Mouse (Mus musculus) megakaryocyte-erythroid progenitor cell, adult 5-6 weeks (primary cell): Measurements from ENCODE around the gene Fes. TPM values are rescaled to one million over a fixed set of nuclear protein-coding genes. Genes with fewer than 3 reads are reported as not detected.

ENCODE experiments used
- ATAC-seq: replicated peaks from 2 replicates; pipeline ENCODE4 v1.8.0; 2016; ENCODE audit warnings: mild to moderate bottlenecking, inconsistent platforms; ENCODE audit not compliant: severe bottlenecking, poor library complexity, low FRiP score, low TSS enrichment
- total RNA-seq, 2 experiments: library from RNA; stranded (forward) in 1 of 2; stranded (reverse) in 1 of 2; fragments of 200-1000, 215-1000 nt in 1 of 2; fragments of >200 nt in 1 of 2; fragmentation: Nextera tagmentation in 1 of 2; gene quantifications; 2 replicates each; pipeline ENCODE4 v1.2.3; 2014 to 2017

Fes gene
- total RNA-seq, 2 experiments from 2014 or later = 1.8 to 23.2 TPM

- ATAC-seq = no peak
Observed at GRCm38 (mm10) chr7:80357156-80357555, 30.6 kb downstream of the Fes start.

- no peak for ATAC-seq
Observed at GRCm38 (mm10) chr7:80356351-80356750, 31.4 kb downstream of the Fes start.

GRCm38 (mm10) chr7:80352920-80353319 lies 34.8 kb downstream of the Fes start:
- no peak for ATAC-seq

- peak; percentile 79 for ATAC-seq
Observed at GRCm38 (mm10) chr7:80350808-80351207, 36.9 kb downstream of the Fes start.

GRCm38 (mm10) chr7:80347670-80348586 lies 39.8 kb downstream of the Fes start:
- no peak for ATAC-seq

- no peak for ATAC-seq
Observed at GRCm38 (mm10) chr7:80346830-80347229, 40.9 kb downstream of the Fes start.

GRCm38 (mm10) chr7:80346173-80346572 lies 41.6 kb downstream of the Fes start:
- no peak for ATAC-seq

GRCm38 (mm10) chr7:80343270-80344018 lies 44.3 kb downstream of the Fes start:
- ATAC-seq = no peak

GRCm38 (mm10) chr7:80342858-80343257 lies 44.9 kb downstream of the Fes start, which contains the start of gene Hddc3:
Gene Hddc3 (plus strand): TSS chr7:80343104.
- peak; percentile 67 for ATAC-seq

- no peak for ATAC-seq
Observed at GRCm38 (mm10) chr7:80341793-80342192, 46.0 kb downstream of the Fes start.

GRCm38 (mm10) chr7:80340793-80341192 lies 47.0 kb downstream of the Fes start, which contains the start of gene Unc45a:
Gene Unc45a (minus strand): TSS chr7:80341005.
- ATAC-seq = peak; percentile 64

GRCm38 (mm10) chr7:80339793-80340628 lies 47.7 kb downstream of the Fes start:
- ATAC-seq = peak; percentile 84

GRCm38 (mm10) chr7:80339371-80339770 lies 48.4 kb downstream of the Fes start:
- no peak for ATAC-seq

GRCm38 (mm10) chr7:80336932-80337331 lies 50.8 kb downstream of the Fes start:
- no peak for ATAC-seq

- no peak for ATAC-seq
Observed at GRCm38 (mm10) chr7:80334848-80335247, 52.9 kb downstream of the Fes start.

GRCm38 (mm10) chr7:80331433-80331832 lies 56.3 kb downstream of the Fes start:
- no peak for ATAC-seq

GRCm38 (mm10) chr7:80330278-80330677 lies 57.5 kb downstream of the Fes start:
- no peak for ATAC-seq
